Mouse (Mus musculus) liver, postnatal 0 days (tissue): ENCODE measurements around the gene Otos. TPM values are rescaled to one million over a fixed set of nuclear protein-coding genes. Genes with fewer than 3 reads are reported as not detected.
A peak's percentile ranks its signal among the peaks of the same experiment; 100 is the strongest.

Experiments
- ATAC-seq: fragments of 200-750 bp; cut with Nextera tagmentation; 2 replicates; pipeline ENCODE4 v1.8.0; 2017; ENCODE audit warnings: mild to moderate bottlenecking, moderate library complexity
- DNase-seq: peaks from one replicate; pipeline ENCODE4 v3.0.0-alpha.2; 2016
- H3K27ac ChIP-seq: fragments of 300-500 bp; sonication (generic); 2 replicates; pipeline ENCODE4 v1.5.1; 2014; ENCODE audit warnings: antibody characterized with exemption, moderate library complexity, mild to moderate bottlenecking, low read depth
- H3K27me3 ChIP-seq: fragments of 300-500 bp; sonication (generic); 2 replicates; pipeline ENCODE4 v1.6.1; 2014; ENCODE audit warnings: low read length, control low read depth, mixed read lengths; ENCODE audit not compliant: insufficient read depth
- H3K36me3 ChIP-seq: fragments of 300-500 bp; sonication (generic); replicated peaks from 2 replicates; pipeline ENCODE4 v1.6.1; 2014; ENCODE audit warnings: mild to moderate bottlenecking, control low read depth, low read length, moderate library complexity, mixed read lengths; ENCODE audit not compliant: insufficient read depth
- H3K4me1 ChIP-seq: fragments of 300-500 bp; sonication (generic); 2 replicates; pipeline ENCODE4 v1.6.1; 2014; ENCODE audit warnings: antibody characterized with exemption, mild to moderate bottlenecking, control low read depth; ENCODE audit not compliant: insufficient read depth
- H3K4me2 ChIP-seq: fragments of 300-500 bp; sonication (generic); 2 replicates; pipeline ENCODE4 v1.6.1; 2014; ENCODE audit warnings: low read depth, mild to moderate bottlenecking, low read length, moderate library complexity, mixed read lengths
- H3K4me3 ChIP-seq: fragments of 300-500 bp; sonication (generic); 2 replicates; pipeline ENCODE4 v1.5.1; 2014; ENCODE audit warnings: low read depth, low read length
- H3K9ac ChIP-seq: fragments of 300-500 bp; sonication (generic); replicated peaks from 2 replicates; pipeline ENCODE4 v1.6.1; 2014; ENCODE audit warnings: mild to moderate bottlenecking, moderate library complexity
- H3K9me3 ChIP-seq: fragments of 300-500 bp; sonication (generic); 2 replicates; pipeline ENCODE4 v1.6.1; 2016; ENCODE audit warnings: mild to moderate bottlenecking, control low read depth, low read length, mixed read lengths
- CTCF ChIP-seq: sonication (generic); IDR thresholded peaks from 2 replicates; pipeline ENCODE4 v1.5.1; 2016; ENCODE audit warnings: antibody characterized with exemption, low read depth
- EP300 ChIP-seq: IDR thresholded peaks from 2 replicates; pipeline ENCODE4 v1.6.1; 2016; ENCODE audit warnings: antibody characterized with exemption, low read depth, mild to moderate bottlenecking
- WGBS: fragments of 180-500 bp; shearing (Covaris S2); extraction: QIAGEN DNeasy Blood & Tissue Kit; methylation state at CpG from one replicate; pipeline ENCODE4 v1.1.7; 2014; ENCODE audit not compliant: insufficient replicate concordance; 5-methylcytosine and 5-hydroxymethylcytosine counted together
- polyA plus RNA-seq: library from polyadenylated mRNA; unstranded; fragments of >200 nt; fragmentation: Nextera tagmentation; extraction: Ambion mirVana; gene quantifications from 2 replicates; pipeline ENCODE4 v1.2.1, GENCODE M21; 2015

The Otos gene
- polyA plus RNA-seq, 1 experiment from 2014 or later, result 0.16 TPM

- Histone ChIP-seq H3K27me3 (no peaks in the 10 kb centered on the region), H3K4me1 (peaks cover 27% of the 10 kb centered on the region), H3K9me3 (no peaks in the 10 kb centered on the region), H3K9ac (no peak overlapping the region), H3K36me3 (peaks cover 7% of the 10 kb centered on the region; the same call in 1 of the 2 replicates), H3K27ac (no peak overlapping the region), H3K4me3 (no peak overlapping the region), H3K4me2 (no peak overlapping the region)
- DNase-seq, result peak; percentile 10
- TF ChIP-seq EP300 (no peak), CTCF (no peak)
- 68% methylated on average over 4 of the region's 4 CpGs for WGBS
- no peak for ATAC-seq
Observed at GRCm38 (mm10) chr1:92643691-92644090, 5.0 kb downstream of the Otos start.

- Histone ChIP-seq H3K27me3 (no peaks in the 10 kb centered on the region), H3K4me3 (peak within 1 kb of the TSS; percentile 73), H3K36me3 (peaks cover 13% of the 10 kb centered on the region), H3K4me2 (peak within 1 kb of the TSS; percentile 91), H3K27ac (peak within 1 kb of the TSS; percentile 72), H3K9ac (peak within 1 kb of the TSS; percentile 87), H3K4me1 (peaks cover 19% of the 10 kb centered on the region), H3K9me3 (no peaks in the 10 kb centered on the region)
- TF ChIP-seq EP300 (no peak; the same call in 1 of the 2 replicates), CTCF (no peak)
- ATAC-seq (peak; percentile 95), DNase-seq (peak; percentile 92)
- 2% methylated on average over 50 of the region's 50 CpGs for WGBS
Observed at GRCm38 (mm10) chr1:92641514-92642272, 6.9 kb downstream of the Otos start, which contains the start of gene Cops9. Gene Cops9 (minus strand): TSS chr1:92641985.

- WGBS, result 41% methylated on average over 6 of the region's 6 CpGs
- Histone ChIP-seq H3K4me2 (peak overlapping the region; percentile 91), H3K9ac (peak overlapping the region; percentile 87), H3K9me3 (no peaks in the 10 kb centered on the region), H3K36me3 (peaks cover 19% of the 10 kb centered on the region), H3K4me1 (peaks cover 19% of the 10 kb centered on the region), H3K4me3 (peak overlapping the region; percentile 73; the same call in 1 of the 2 replicates), H3K27ac (0 out of 2 replicates have a peak overlapping the region, but pooled peaks have one; percentile 11), H3K27me3 (no peaks in the 10 kb centered on the region)
- DNase-seq (peak; percentile 11), ATAC-seq (no peak)
- TF ChIP-seq EP300 (no peak), CTCF (no peak)
Observed at GRCm38 (mm10) chr1:92640393-92640792, 8.2 kb downstream of the Otos start.

- H3K9ac ChIP-seq, result no peak overlapping the region
- DNase-seq (no peak), ATAC-seq (no peak)
- TF ChIP-seq CTCF (no peak), EP300 (no peak)
- no peaks in the 10 kb centered on the region for H3K27me3 ChIP-seq
- H3K27ac ChIP-seq, result no peak overlapping the region
- peaks cover 19% of the 10 kb centered on the region for H3K4me1 ChIP-seq
- H3K4me2 ChIP-seq, result no peak overlapping the region
- peaks cover 19% of the 10 kb centered on the region for H3K36me3 ChIP-seq
- no peak overlapping the region for H3K4me3 ChIP-seq
- H3K9me3 ChIP-seq, result no peaks in the 10 kb centered on the region
- WGBS, result 85% methylated on average over 4 of the region's 4 CpGs
Observed at GRCm38 (mm10) chr1:92638736-92639135, 9.9 kb downstream of the Otos start.

GRCm38 (mm10) chr1:92638181-92638580 lies 10.5 kb downstream of the Otos start:
- Histone ChIP-seq H3K27me3 (no peaks in the 10 kb centered on the region), H3K9ac (no peak overlapping the region), H3K27ac (no peak overlapping the region), H3K4me1 (peaks cover 19% of the 10 kb centered on the region), H3K36me3 (peaks cover 19% of the 10 kb centered on the region), H3K4me3 (no peak overlapping the region), H3K4me2 (no peak overlapping the region), H3K9me3 (no peaks in the 10 kb centered on the region)
- 82% methylated on average over 3 of the region's 3 CpGs for WGBS
- no peak for DNase-seq
- ATAC-seq, result no peak
- TF ChIP-seq EP300, result no peak

- H3K4me2 ChIP-seq, result no peak overlapping the region
- WGBS, result 80% methylated on average over 15 of the region's 15 CpGs
Observed at GRCm38 (mm10) chr1:92637501-92638172, 11.0 kb downstream of the Otos start.

More at GRCm38 (mm10) chr1:92637501-92638172, 11.0 kb downstream of the Otos start:
- no peak for TF ChIP-seq CTCF
- no peak for TF ChIP-seq EP300
- H3K4me1 ChIP-seq, result peaks cover 19% of the 10 kb centered on the region
- DNase-seq (peak; percentile 9), ATAC-seq (no peak)
- H3K36me3 ChIP-seq, result peaks cover 19% of the 10 kb centered on the region
- H3K27me3 ChIP-seq, result no peaks in the 10 kb centered on the region
- H3K9me3 ChIP-seq, result no peaks in the 10 kb centered on the region
- no peak overlapping the region for H3K27ac ChIP-seq
- H3K9ac ChIP-seq, result no peak overlapping the region
- H3K4me3 ChIP-seq, result no peak overlapping the region
